Mouse (Mus musculus): ENCODE measurements around the gene Tnfrsf25.

DNA sequence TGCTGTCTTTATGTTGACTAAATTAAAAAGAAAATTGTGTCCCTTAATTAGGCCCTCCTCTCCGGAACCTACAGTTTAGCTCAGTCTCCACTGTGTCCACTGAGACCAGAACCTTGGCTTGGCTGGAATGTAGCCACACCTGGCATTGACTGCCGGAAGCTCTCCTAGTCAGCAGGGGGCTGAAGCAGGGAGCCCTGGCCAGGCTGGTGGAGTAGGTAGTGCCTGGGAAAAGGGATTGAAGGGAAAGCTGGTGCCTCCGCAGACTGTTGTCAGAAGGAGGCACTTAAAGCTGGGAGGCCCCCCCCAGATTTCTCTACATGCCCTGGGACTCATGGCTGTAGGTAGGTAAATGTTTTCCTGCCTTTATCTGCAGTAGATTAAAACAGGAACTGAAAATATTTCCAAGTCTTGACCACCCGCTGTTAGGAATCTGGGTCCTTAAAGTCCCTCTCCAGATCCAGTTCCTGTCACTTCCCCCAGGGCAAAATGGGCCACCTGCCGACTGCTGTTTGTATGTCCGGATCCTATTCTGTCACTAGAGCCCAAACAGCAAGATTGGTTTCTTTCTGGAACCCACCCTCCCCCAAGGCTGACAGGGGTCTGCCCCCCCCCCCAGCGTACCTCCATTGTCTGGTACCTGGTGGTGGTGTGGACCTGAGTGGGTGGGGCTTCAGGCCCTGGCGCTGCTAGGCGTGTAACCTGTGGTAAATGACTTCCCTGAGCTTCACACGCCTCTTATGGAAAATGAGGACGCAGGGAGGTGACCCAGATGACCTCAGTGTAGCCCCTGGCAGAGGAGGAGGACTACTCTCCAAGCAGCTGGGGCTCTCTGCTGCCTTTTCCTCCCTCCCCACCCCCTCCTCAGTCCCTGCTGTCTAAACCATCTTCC lies 17.6 kb upstream of the Tnfrsf25 start:
- TF ChIP-seq USF1 (IDR thresholded peaks at IDR 0.05; ENCODE audit: low read depth) (no peak), POLR2A (IDR thresholded peaks at IDR 0.05; ENCODE audit: insufficient read length, low read depth) (no peak), TCF3 (IDR thresholded peaks at IDR 0.05; ENCODE audit: insufficient read length, low read depth) (no peak), MAX (IDR thresholded peaks at IDR 0.05; ENCODE audit: low read depth) (no peak), MYOD1 (IDR thresholded peaks at IDR 0.05; ENCODE audit: control insufficient read depth in 1 of 3, insufficient read length in 2 of 3, low read depth in 2 of 3) (no peak), CEBPB (IDR thresholded peaks at IDR 0.05; ENCODE audit: insufficient read depth, poor library complexity, severe bottlenecking) (no peak), POLR2AphosphoS2 (IDR thresholded peaks at IDR 0.05; ENCODE audit: insufficient read length, low read depth) (no peak)

Data from myocyte (in vitro differentiated cells).